Mouse (Mus musculus) splenic B cell, adult 2 months (primary cell): ENCODE results near the gene Mcat.

Experiments
- DNase-seq: peaks from one replicate; pipeline ENCODE4 v3.0.0-alpha.2; 2011; ENCODE audit warnings: low read depth, low spot score
- H3K27me3 ChIP-seq: 2 replicates; pipeline ENCODE4 v1.6.1; 2012; ENCODE audit warnings: mild to moderate bottlenecking, low read length, moderate library complexity, mixed read lengths; ENCODE audit not compliant: control insufficient read depth, poor library complexity, insufficient read depth, severe bottlenecking
- H3K36me3 ChIP-seq: 2 replicates; pipeline ENCODE4 v1.6.1; 2012; ENCODE audit warnings: mild to moderate bottlenecking, low read length, moderate library complexity, mixed read lengths; ENCODE audit not compliant: control insufficient read depth, poor library complexity, insufficient read depth, severe bottlenecking

The Mcat gene

GRCm38 (mm10) chr15:83592260-83593188 lies 28.9 kb upstream of the Mcat start:
- no peaks in the 10 kb centered on the region for H3K36me3 ChIP-seq
- no peaks in the 10 kb centered on the region for H3K27me3 ChIP-seq
- DNase-seq = no peak

GRCm38 (mm10) chr15:83591758-83592157 lies 28.2 kb upstream of the Mcat start:
- no peaks in the 10 kb centered on the region for H3K36me3 ChIP-seq
- no peaks in the 10 kb centered on the region for H3K27me3 ChIP-seq
- DNase-seq = no peak

- H3K36me3 ChIP-seq = no peaks in the 10 kb centered on the region
- H3K27me3 ChIP-seq = no peaks in the 10 kb centered on the region
Measured at GRCm38 (mm10) chr15:83590841-83591240, 27.3 kb upstream of the Mcat start.

DNA sequence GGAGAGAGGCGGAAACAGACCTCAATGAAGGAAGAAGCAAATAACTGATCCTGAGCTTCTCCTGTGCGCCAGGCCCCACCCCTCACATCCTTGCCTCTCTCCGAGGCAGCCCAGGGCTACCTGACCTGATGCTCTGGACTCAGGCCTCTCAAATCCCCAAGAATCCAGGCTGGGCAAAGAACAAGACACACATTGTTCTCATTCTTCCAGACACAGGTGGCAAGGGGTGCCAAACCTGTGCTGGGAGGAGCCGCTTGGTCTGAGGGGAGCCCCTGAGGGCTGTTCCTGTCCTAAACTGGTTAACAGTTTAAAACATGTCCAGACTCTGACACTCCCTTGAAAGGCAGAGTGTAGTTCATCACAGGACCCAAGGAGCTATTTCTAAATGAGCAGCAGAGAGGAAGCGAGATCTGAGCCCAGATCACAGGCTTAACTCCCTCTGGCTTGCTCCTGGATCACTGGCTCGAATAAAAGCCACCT lies 21.2 kb upstream of the Mcat start:
- no peak for DNase-seq
- Histone ChIP-seq H3K27me3 (no peaks in the 10 kb centered on the region), H3K36me3 (no peaks in the 10 kb centered on the region)

More at GRCm38 (mm10) chr15:83590841-83591240, 27.3 kb upstream of the Mcat start:
- DNase-seq = no peak

DNA sequence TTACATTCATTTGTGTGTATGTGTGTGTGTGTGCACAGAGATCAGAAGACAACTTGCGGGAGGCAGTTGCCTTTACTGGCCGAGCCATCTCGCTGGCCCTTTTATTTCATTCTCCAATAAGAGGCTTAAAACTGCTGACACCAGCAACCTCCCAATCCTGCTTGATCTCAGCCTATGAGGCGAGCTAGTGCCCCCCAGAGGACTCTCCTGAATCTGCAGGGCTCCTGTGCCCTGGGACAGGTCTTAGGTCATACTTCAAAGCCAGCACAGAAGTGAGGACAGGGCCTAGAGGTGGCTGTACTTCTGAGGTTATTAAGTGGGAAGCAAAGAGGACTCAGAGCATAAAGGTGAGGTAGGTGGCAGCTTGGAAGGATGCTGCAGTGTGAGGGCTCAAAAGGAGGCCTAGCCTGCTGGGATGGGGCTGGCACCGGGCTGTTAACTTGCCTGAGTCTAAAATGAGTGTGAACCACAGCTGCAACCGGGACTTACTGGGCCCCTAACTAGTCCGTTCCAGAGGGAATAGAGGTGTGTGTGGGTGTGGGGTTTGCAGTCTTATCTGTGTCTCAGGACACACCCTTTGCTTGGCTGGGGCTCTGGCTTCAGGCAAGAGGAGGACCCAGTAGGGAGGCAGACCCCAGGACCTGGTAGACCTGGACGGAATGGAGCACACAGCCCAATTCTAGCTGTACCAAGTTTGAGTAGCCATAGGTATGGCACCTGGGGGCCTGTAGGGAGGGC lies 20.0 kb upstream of the Mcat start:
- DNase-seq = peak; percentile 44
- H3K36me3 ChIP-seq = no peaks in the 10 kb centered on the region
- H3K27me3 ChIP-seq = no peaks in the 10 kb centered on the region

DNA sequence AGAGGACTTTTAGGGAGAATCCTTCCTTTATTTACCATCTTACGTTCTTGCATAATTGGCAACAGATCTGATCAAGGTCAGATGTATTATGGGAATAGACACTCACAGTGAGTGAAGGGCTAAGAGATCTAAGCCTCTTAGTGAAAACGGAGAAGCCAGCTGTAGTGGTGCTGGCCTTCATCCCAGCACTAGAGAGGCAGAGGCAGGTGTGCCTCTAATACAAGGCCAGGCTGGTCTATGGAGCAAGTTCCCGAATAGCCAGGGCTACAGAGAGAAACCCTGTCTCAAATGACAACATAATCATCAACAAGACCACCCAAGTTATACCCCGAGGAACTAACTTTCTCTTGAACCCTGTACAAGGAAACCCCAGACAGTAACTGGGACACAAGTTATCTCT lies 19.3 kb upstream of the Mcat start:
- H3K27me3 ChIP-seq = no peaks in the 10 kb centered on the region
- DNase-seq = no peak
- no peaks in the 10 kb centered on the region for H3K36me3 ChIP-seq

DNA sequence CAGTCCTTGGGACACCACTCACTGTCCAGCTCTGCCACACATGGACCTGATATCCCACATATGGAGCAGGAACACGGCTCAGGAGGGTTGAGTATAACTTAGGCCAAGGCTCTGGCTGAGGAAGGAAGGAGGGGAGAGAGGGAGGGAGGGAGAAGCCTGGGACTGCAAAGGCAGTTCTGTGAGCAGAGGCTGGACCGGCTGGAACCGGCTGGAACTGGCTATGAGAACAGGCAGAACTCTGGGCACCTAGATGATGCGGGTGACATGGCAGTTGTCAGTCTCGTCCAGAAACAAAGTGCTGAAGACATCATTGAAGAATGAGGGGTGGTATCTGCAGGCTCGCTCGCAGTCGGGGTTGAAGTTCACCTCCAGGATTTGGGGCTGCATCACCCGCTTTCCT lies 13.1 kb upstream of the Mcat start:
- Histone ChIP-seq H3K27me3 (no peaks in the 10 kb centered on the region), H3K36me3 (peaks cover 6% of the 10 kb centered on the region)
- DNase-seq = no peak

GRCm38 (mm10) chr15:83575543-83575942 lies 12.0 kb upstream of the Mcat start:
- DNase-seq = no peak
- no peaks in the 10 kb centered on the region for H3K27me3 ChIP-seq
- peaks cover 6% of the 10 kb centered on the region for H3K36me3 ChIP-seq

GRCm38 (mm10) chr15:83574731-83575351 lies 11.3 kb upstream of the Mcat start:
- peaks cover 6% of the 10 kb centered on the region for H3K36me3 ChIP-seq
- H3K27me3 ChIP-seq = no peaks in the 10 kb centered on the region
- DNase-seq = no peak

DNA sequence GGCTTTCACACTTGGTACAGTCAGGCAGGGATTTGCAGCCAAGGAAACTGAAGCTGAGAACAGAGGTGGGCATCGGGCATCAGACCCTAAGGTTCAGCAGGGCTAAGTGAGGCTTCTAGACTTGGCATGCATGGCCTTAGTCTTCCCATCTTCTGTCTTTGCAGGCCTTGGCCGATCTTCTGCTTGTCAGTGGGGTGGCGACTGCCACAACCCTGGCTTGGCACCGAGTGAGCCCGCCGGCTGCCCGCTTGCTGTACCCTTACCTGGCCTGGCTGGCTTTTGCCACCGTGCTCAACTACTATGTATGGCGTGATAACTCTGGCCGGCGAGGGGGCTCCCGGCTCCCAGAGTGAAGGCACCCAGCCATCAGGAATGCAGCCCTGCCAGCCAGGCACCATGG lies 10.0 kb upstream of the Mcat start:
- DNase-seq = no peak

DNA sequence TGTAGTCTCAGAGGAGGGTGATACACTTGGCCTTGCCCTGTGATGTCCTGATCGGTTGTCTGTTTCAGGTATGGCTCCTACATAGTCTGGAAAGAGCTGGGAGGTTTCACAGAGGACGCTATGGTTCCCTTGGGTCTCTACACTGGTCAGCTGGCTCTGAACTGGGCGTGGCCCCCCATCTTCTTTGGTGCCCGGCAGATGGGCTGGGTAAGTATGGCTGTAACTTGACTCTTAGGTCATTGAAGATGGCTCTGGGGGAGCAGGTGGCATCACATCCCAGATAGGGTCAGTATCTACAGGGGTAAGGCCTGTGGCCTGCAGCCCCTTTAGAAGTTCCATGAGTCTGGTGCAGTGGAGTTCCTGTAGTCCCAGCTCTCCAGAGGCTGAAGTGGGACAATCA lies 8.5 kb upstream of the Mcat start:
- Histone ChIP-seq H3K27me3 (no peaks in the 10 kb centered on the region), H3K36me3 (peaks cover 6% of the 10 kb centered on the region)
- no peak for DNase-seq

More for the DNA sequence above, 10.0 kb upstream of the Mcat start:
- peaks cover 6% of the 10 kb centered on the region for H3K36me3 ChIP-seq
- H3K27me3 ChIP-seq = no peaks in the 10 kb centered on the region

DNA sequence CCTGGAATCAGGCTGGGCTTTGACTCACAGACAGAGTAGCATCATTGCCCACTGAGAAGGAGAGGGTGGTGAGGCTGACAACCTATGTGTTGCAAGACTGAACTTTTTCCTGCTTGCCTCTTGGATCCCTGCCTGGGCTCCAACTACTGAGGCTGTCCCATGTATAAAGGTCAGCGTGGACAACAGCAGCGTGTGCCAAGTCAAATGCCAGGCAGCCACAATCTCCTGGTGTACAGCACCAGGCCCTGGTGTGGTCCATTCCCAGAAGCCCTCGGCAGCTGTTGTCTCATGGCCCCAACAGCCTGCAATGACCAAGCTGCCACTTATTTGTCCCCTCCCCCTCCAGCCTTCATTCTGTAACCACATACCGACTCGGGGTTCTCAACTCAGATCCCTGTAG lies 8.0 kb upstream of the Mcat start:
- peaks cover 6% of the 10 kb centered on the region for H3K36me3 ChIP-seq

DNA sequence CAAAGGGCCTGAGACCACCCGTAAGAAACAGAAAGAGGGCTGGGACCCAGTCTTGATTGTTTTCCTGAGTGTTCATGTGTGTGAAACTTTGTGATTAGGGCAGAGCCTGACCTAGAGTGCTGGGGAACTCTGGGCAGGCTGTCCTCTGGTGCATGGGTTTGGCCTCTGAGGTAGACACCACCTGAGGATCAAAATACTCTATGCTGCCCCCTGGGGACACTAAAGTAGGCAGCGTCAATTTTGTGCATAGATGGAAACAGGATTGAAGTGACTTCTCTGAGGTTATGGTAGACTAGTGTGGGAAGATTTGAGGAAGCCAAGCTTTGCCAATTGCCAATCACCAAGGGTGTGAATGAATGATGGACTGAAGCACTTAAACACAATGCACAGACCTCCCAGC lies 7.1 kb upstream of the Mcat start:
- DNase-seq = peak; percentile 61
- peaks cover 6% of the 10 kb centered on the region for H3K36me3 ChIP-seq
- no peaks in the 10 kb centered on the region for H3K27me3 ChIP-seq

More for the DNA sequence above, 8.0 kb upstream of the Mcat start:
- no peaks in the 10 kb centered on the region for H3K27me3 ChIP-seq
- no peak for DNase-seq

- DNase-seq = no peak
- Histone ChIP-seq H3K27me3 (no peaks in the 10 kb centered on the region), H3K36me3 (peaks cover 5% of the 10 kb centered on the region)
Measured at GRCm38 (mm10) chr15:83569682-83570081, 6.1 kb upstream of the Mcat start.

DNA sequence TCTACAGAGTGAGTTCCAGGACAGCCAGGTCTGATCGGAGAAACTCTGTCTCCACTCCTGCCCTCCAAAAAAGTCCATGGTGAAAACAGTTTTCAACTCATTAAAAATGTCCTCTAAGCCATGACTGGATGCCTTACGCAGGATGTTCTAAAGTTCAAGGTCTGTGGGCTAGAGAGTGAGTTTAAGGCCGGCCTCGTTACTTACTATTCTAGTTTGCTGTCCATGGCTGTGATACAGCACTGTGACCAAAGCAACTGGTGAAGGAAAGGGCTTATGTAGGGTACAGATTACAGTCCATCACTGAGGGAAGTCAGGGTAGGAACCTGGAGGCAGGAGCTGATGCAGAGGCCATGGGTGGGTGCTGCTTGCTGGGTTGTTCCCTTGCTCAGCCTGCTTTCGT lies 5.0 kb upstream of the Mcat start:
- H3K27me3 ChIP-seq = no peaks in the 10 kb centered on the region
- peaks cover 3% of the 10 kb centered on the region for H3K36me3 ChIP-seq
- DNase-seq = no peak
